Mouse (Mus musculus) left cerebral cortex, adult 11 months (tissue): Measurements from ENCODE around the gene Pdzd4.

Experiments
- DNase-seq: peaks from one replicate; pipeline ENCODE4 v3.0.0; 2022; ENCODE audit warnings: low spot score

The Pdzd4 gene

DNA sequence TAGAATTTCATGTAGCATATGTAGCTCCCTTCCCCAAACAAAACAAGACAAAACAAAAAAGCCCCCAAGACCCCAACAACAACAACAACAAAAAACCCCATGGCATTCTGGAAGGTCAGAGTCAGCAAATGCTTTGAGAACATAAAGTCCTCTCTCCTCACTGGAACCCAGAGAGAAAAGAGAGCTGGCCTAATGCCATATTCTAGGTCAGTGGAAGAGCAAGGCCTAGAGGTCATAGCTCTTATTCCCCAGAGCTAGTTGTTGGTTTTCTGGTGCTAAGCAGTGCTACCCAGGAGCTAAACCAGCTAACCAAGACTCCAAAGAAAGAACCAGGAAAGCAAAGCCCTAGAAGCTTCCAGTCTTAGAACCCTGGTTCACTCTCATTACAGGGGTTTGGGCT, 39.1 kb downstream of the Pdzd4 start:
- no peak for DNase-seq

DNA sequence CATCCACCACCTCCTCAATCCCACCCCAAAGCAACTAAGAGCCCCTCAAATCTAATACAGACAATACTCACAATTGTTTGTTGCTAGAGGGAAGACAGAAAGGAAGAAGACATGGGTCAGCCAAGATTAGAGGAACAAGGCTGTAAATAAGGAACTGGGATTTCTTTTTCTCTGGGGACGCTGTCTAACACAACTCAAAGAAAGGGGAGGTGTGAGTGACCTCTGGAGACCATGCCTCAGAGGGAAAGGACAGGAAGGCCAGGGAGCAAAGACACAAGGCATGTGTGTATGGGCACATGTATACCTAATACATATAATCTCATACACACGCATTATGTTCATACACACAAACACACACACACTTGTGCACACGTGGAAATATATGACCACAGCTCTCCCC, 42.5 kb downstream of the Pdzd4 start:
- no peak for DNase-seq

DNA sequence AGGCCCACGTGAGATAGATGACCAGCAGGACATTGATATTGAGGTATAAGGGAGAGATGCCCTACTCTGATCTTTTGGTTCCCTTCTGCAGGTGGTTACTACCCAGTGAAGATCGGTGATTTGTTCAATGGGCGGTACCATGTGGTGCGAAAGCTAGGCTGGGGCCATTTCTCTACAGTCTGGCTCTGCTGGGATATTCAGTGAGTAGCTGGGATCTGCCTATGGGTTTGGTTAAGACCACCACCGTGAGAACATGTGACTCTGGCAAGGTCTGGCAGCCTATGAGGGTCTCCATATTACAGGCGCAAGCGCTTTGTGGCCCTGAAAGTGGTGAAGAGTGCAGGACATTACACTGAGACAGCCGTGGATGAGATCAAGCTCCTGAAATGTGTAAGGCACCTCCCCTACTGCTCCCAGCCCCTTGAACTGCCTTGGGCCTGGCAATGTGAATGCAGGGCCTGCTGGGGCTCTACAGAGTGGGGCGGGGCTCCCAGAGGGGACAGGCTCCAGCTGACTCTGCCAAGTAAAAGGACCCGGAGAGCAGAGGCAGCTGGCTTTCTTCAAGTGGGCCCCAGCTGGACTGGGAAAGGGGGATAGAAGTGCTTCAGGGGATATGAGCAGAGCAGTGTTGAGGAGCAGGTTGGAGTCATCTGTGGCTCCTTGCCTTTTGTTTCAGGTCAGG, 49.8 kb downstream of the Pdzd4 start:
- DNase-seq = no peak

DNA sequence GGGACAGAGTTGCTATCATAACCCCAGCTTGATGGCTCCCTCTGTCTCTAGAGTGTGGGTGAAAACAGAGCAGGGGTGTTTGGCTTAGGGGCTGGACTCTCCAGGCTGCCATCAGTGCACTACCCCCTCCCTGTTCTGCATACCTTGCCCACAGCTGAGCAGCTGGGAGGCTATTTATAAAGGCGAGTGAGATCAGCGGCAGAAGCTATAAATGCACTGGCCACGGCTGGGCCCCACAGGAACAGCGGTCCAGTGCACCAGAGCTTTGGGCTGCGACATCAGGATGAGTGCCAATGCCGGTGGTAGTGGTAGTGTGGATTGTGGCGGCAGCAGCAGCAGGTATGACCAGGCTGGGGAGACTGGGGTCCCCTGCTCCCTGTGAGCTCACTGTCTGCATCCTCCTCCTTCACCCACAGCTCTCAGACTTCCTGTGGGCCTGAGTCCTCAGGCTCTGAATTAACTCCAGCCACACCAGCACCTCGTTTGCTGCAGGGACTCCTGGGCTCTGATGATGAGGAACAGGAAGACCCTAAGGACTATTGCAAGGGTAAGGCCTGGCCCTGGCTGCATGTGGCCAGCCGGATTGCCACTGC, 50.5 kb downstream of the Pdzd4 start, which contains the start of gene Srpk3:
Gene Srpk3, plus strand, starts transcription at position 238 of the 593 bp plus-strand sequence.
- no peak for DNase-seq

DNA sequence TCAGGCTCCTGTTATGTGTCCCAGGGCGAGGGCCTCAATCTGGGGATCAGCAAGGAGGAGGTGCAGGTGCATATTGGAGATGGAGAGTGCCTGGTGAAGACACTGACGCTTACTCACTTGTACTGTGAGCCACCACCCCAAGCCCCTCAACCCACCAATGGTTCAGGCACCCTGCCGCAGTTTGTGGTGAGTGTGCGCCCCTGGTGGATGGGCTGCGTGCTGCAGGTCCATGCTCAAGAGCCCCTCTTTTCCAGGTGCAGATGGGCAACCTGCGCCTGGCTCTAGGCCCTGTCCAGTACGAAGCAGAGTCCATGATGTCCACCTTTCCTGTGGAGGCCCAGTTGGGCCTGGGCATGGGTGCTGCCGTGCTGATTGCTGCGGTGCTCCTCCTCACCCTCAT, 57.5 kb downstream of the Pdzd4 start:
- no peak for DNase-seq

DNA sequence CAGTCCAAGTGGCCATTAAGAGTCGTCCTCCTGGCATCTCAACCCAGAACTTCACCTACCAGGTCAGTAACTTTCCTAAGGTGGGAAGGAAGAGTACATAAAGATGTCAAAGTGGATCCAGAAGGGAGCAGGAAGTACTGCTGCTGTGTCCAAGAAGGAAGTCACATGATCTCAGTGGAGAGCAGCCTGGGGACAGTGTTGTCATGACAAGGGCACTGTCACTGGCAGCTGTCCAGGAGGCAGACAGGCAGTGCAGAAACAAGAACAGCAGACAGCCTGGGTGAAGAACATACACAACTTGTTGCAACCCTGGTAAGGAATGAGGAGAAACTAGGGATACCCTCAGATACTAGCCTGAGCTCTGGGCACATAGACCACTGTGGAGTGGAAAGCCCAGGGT, 59.5 kb downstream of the Pdzd4 start:
- no peak for DNase-seq

DNA sequence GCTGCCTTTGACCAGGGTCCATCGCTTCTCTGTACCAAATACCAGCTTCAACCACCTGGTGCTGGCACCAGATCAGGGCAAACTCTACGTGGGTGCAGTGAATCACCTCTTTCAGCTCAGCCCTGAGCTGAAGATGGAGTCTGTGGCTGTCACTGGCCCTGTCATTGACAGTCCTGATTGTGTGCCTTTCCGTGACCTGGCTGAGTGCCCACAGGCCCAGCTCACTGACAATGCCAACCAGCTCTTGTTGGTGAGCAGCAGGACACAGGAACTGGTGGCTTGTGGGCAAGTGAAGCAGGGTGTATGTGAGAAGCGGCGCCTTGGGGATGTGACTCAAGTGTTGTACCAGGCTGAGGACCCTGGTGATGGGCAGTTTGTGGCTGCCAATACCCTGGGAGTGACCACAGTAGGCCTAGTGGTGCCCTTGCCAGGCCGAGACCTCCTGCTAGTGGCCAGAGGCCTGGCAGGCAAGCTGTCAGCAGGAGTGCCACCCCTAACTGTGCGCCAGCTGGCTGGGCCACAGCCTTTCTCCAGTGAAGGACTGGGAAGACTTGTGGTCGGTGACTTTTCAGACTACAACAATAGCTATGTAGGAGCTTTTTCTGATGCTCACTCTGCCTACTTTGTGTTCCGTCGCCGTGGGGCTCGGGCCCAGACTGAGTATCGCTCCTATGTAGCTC, 66.0 kb downstream of the Pdzd4 start:
- no peak for DNase-seq

DNA sequence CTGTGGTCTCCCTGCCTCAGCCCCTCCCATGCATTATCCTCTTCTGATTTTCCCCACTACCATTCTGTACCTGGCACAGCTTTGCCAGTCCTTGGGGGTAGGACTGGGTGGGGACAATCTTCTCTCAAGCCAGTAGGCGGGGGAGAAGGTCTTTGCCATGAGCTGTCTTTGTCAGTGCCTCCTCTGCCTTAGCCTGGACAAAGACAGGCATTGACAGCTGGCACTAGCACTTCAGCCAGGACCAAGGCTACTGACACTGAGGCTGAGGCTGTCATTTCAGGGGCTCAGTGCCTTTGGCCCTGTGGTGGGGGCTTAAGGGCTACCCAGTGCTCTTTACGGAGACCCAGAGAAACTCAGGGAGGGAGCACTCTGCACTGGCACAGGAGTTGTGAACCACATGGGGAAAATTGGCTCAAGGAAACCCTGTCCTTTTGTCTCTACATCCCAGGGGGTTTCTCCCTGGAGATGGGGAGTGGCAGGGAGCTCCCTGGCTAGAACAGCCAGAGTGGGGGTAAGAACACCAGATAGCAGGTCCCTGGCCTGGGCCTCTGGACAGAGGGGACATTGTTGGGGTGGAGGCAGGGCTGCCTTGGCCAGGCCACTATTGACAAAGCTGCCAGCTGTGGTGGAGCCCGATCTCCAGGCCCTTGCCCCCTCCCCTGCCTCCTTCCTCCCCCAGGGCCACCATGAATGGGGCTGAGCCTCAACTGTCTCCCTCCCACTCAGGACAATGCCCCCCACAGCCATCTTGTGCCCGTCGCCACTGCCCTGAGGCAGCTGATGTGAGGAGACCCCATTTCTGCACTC, 68.2 kb downstream of the Pdzd4 start, which contains the start of gene Plxnb3:
Gene Plxnb3, plus strand, starts transcription at position 757 of the 807 bp plus-strand sequence.
- DNase-seq = no peak

DNA sequence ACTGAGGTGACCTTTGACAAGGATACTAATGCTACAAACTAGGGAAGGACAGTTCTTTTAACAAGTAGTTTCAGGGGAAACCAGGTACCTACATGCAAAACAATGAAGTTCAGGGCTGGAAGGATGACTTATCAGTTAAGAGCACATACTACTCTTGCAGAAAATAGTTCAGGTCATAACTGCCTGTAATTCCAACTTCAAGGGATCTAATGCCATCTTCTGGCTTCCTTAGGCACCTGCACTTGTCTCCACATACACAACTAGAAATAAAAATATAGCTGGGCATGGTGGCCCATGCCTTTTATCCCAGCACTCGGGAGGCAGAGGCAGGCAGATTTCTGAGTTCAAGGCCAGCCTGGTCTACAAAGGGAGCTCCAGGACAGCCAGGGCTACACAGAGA, 75.8 kb downstream of the Pdzd4 start:
- DNase-seq = no peak

DNA sequence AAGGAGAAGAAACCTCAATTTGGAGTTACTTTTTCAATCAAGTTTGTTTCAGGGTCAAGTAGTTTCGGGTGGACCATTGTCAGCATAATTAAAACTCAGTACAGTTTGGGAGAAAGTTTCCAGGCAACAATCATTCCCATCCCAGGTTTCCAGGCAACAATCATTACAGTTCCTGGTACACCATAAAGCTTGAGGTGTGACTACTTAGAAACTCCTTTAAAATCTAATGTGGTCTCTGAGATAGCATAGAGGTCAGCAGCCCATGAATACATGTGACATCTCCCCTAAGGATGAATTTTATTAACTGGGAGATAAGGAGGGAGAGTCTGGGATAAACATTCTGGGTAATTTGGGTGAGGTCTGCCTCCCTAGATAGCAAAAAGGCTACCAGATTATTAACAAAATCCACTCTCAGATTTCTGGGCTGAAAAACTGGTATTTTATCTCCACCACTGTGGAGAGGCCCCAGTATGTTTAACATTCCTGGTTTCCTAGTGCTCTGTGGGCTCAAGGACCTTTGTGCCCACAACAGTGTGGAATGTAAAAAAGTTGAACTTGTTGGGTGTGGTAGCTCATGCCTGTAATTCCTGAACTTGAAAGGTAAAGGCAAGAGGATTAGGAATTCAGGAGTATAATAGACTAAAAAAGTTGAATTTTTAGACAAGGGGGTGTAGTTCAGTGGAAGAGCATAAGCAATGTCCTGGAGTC, 79.8 kb downstream of the Pdzd4 start:
- no peak for DNase-seq
